Mouse (Mus musculus) embryonic facial prominence, embryonic 10.5 days (tissue): ENCODE measurements at regions not wholly inside any gene's neighbourhood (a gene's known extent, or its start where the extent isn't known, plus 50 kb on each side); places are given as distances from the start of the nearest gene placed in this dataset.
A peak's percentile ranks its signal among the peaks of the same experiment; 100 is the strongest.

Source experiments
- DNase-seq: peaks from one replicate; pipeline ENCODE4 v3.0.0-alpha.2; 2017; ENCODE audit warnings: low spot score
- H3K27ac ChIP-seq: fragments of 300-500 bp; sonication (generic); replicated peaks from 2 replicates; pipeline ENCODE4 v1.5.1; 2016; ENCODE audit warnings: mild to moderate bottlenecking
- H3K27me3 ChIP-seq: fragments of 300-500 bp; sonication (generic); replicated peaks from 2 replicates; pipeline ENCODE4 v1.6.1; 2016; ENCODE audit warnings: low read depth, mild to moderate bottlenecking; ENCODE audit not compliant: poor library complexity, severe bottlenecking
- H3K36me3 ChIP-seq: fragments of 300-500 bp; sonication (generic); replicated peaks from 2 replicates; pipeline ENCODE4 v1.6.1; 2016; ENCODE audit warnings: mild to moderate bottlenecking, moderate library complexity
- H3K4me1 ChIP-seq: fragments of 300-500 bp; sonication (generic); 2 replicates; pipeline ENCODE4 v1.6.1; 2016
- H3K4me3 ChIP-seq: fragments of 300-500 bp; sonication (generic); 2 replicates; pipeline ENCODE4 v1.5.1; 2016; ENCODE audit warnings: mild to moderate bottlenecking, moderate library complexity
- H3K9me3 ChIP-seq: fragments of 300-500 bp; sonication (generic); 2 replicates; pipeline ENCODE4 v1.6.1; 2016; ENCODE audit warnings: mild to moderate bottlenecking
- WGBS: fragments of 180-500 bp; shearing (Covaris S2); methylation state at CpG from one replicate; pipeline ENCODE4 v1.1.7; 2016; 5-methylcytosine and 5-hydroxymethylcytosine counted together

GRCm38 (mm10) chr13:99642811-99643210, 126.5 kb upstream of the Map1b start:
- Histone ChIP-seq H3K27ac (peak overlapping the region; percentile 80), H3K27me3 (no peaks in the 10 kb centered on the region), H3K4me1 (peaks cover 26% of the 10 kb centered on the region), H3K9me3 (no peaks in the 10 kb centered on the region), H3K4me3 (no peak overlapping the region), H3K36me3 (no peaks in the 10 kb centered on the region)
- 59% methylated on average over 5 of the region's 5 CpGs for WGBS
- DNase-seq, result peak; percentile 9

DNA sequence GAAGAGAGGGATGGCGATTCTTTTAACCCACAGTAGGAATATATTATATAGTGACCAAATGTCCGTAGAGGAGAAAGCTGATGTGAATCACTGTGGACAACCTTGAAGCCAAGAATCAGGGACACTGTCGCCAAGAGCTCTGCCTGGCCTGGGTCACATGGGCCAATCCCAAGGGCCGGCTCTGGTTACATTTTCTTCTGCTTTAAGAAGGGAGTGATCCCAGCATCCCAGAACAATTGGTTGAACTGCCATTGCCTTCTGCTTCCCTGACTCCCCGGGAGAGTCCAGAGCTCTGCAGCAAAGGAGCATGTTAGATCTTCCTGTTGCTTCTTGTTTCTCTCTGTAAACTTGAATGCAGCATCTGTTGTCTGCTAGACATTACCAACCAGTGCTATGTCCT, 126.0 kb upstream of the Map1b start:
- H3K4me3 ChIP-seq, result no peak overlapping the region
- 50% methylated on average over 5 of the region's 5 CpGs for WGBS
- H3K27ac ChIP-seq, result peak overlapping the region; percentile 80
- no peaks in the 10 kb centered on the region for H3K36me3 ChIP-seq
- DNase-seq, result peak; percentile 38
- H3K27me3 ChIP-seq, result no peaks in the 10 kb centered on the region
- H3K9me3 ChIP-seq, result no peaks in the 10 kb centered on the region
- peaks cover 26% of the 10 kb centered on the region for H3K4me1 ChIP-seq

GRCm38 (mm10) chr13:99641386-99642165, 125.2 kb upstream of the Map1b start:
- H3K27me3 ChIP-seq, result no peaks in the 10 kb centered on the region
- H3K9me3 ChIP-seq, result no peaks in the 10 kb centered on the region
- peaks cover 26% of the 10 kb centered on the region for H3K4me1 ChIP-seq
- H3K36me3 ChIP-seq, result no peaks in the 10 kb centered on the region
- 85% methylated on average over 22 of the region's 22 CpGs for whole genome bisulfite sequencing
- H3K4me3 ChIP-seq, result no peak overlapping the region
- H3K27ac ChIP-seq, result peak overlapping the region; percentile 80
- peak; percentile 8 for DNase-seq

- H3K4me1 ChIP-seq, result no peaks in the 10 kb centered on the region
- no peak overlapping the region for H3K27ac ChIP-seq
- no peaks in the 10 kb centered on the region for H3K27me3 ChIP-seq
- DNase-seq, result no peak
- WGBS, result 93% methylated on average over 5 of the region's 5 CpGs
- H3K4me3 ChIP-seq, result no peak overlapping the region
- no peaks in the 10 kb centered on the region for H3K9me3 ChIP-seq
- H3K36me3 ChIP-seq, result no peaks in the 10 kb centered on the region
Measured at GRCm38 (mm10) chr13:99632706-99633105, 116.4 kb upstream of the Map1b start.

DNA sequence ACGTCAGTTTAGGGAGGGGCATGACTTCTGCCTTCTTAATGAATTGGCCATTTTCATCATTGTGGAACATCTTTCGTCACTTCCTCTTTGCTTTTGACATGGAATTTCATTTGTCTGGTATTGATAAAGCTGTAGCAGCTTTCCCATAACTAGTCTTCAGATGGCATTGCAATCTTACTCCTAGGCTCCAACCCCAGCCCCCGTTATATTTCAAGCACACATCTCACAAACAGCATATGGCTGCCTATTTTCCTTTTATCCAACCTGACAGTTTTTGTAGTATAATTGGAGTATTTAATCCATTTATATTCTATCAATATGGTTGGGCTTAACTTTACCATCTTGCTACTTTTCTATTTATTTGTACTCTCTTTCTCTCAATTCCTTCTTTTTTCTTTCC, 114.5 kb upstream of the Map1b start:
- H3K36me3 ChIP-seq, result no peaks in the 10 kb centered on the region
- no peak for DNase-seq
- no peaks in the 10 kb centered on the region for H3K4me1 ChIP-seq
- no peaks in the 10 kb centered on the region for H3K27me3 ChIP-seq
- no peaks in the 10 kb centered on the region for H3K9me3 ChIP-seq
- 89% methylated on average over 3 of the region's 3 CpGs for WGBS
- no peak overlapping the region for H3K27ac ChIP-seq
- H3K4me3 ChIP-seq, result no peak overlapping the region

- 94% methylated on average over 22 of the region's 22 CpGs for WGBS
- Histone ChIP-seq H3K27ac (no peak overlapping the region), H3K27me3 (no peaks in the 10 kb centered on the region), H3K9me3 (no peaks in the 10 kb centered on the region), H3K4me1 (peaks cover 2% of the 10 kb centered on the region; the same call in 1 of the 2 replicates), H3K4me3 (no peak overlapping the region), H3K36me3 (no peaks in the 10 kb centered on the region)
- no peak for DNase-seq
Measured at GRCm38 (mm10) chr13:99630356-99630755, 114.0 kb upstream of the Map1b start.

GRCm38 (mm10) chr13:99625196-99625595, 108.9 kb upstream of the Map1b start:
- peaks cover 5% of the 10 kb centered on the region; the same call in 1 of the 2 replicates for H3K4me1 ChIP-seq
- no peaks in the 10 kb centered on the region for H3K36me3 ChIP-seq
- no peaks in the 10 kb centered on the region for H3K9me3 ChIP-seq
- H3K27me3 ChIP-seq, result no peaks in the 10 kb centered on the region
- H3K27ac ChIP-seq, result no peak overlapping the region
- WGBS, result 79% methylated on average over 4 of the region's 4 CpGs
- DNase-seq, result no peak
- H3K4me3 ChIP-seq, result no peak overlapping the region

DNA sequence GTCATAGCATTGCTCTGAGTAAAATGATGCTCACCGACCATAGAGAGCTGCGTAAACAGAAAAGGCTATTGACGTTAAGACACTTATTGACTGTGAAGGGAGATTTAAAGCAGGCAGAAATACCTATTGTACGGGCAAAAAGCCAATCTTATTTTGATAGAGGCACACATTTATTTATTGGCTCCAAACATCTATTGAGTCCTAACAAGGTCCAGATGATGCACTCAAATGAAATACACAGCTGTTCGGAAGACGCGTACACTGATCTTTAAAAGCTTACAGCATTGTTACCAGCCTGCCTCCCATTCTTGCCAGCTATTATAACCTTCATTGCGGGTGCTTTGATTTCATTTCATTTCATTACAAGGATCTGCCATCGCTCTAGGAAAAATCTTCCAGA, 102.0 kb upstream of the Map1b start:
- H3K9me3 ChIP-seq, result no peaks in the 10 kb centered on the region
- 86% methylated on average over 9 of the region's 9 CpGs for WGBS
- H3K27me3 ChIP-seq, result no peaks in the 10 kb centered on the region
- DNase-seq, result no peak
- H3K4me3 ChIP-seq, result no peak overlapping the region
- no peaks in the 10 kb centered on the region for H3K36me3 ChIP-seq
- no peaks in the 10 kb centered on the region for H3K4me1 ChIP-seq
- no peak overlapping the region for H3K27ac ChIP-seq

DNA sequence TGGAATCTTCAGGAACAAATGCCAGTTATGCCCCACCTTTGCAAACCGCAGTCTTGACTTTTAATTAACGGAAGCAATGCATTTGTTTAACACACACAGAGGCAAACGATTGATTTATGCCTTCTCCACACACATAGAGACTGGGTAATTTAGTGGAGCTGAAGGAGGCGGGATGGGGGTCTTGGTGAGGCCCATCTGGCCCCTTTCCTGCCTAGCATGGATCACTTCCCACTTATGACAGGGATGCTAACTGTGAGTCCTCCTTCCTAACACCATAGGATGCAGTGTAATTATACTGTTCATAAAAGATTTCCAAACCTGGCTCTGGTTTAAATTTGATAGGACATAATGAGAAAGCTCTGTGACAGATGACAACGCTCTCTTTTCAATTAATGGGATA, 101.1 kb upstream of the Map1b start:
- WGBS, result 89% methylated on average over 5 of the region's 5 CpGs
- H3K36me3 ChIP-seq, result no peaks in the 10 kb centered on the region
- no peaks in the 10 kb centered on the region for H3K27me3 ChIP-seq
- no peaks in the 10 kb centered on the region for H3K4me1 ChIP-seq
- H3K4me3 ChIP-seq, result no peak overlapping the region
- no peak overlapping the region for H3K27ac ChIP-seq
- no peaks in the 10 kb centered on the region for H3K9me3 ChIP-seq
- DNase-seq, result no peak

DNA sequence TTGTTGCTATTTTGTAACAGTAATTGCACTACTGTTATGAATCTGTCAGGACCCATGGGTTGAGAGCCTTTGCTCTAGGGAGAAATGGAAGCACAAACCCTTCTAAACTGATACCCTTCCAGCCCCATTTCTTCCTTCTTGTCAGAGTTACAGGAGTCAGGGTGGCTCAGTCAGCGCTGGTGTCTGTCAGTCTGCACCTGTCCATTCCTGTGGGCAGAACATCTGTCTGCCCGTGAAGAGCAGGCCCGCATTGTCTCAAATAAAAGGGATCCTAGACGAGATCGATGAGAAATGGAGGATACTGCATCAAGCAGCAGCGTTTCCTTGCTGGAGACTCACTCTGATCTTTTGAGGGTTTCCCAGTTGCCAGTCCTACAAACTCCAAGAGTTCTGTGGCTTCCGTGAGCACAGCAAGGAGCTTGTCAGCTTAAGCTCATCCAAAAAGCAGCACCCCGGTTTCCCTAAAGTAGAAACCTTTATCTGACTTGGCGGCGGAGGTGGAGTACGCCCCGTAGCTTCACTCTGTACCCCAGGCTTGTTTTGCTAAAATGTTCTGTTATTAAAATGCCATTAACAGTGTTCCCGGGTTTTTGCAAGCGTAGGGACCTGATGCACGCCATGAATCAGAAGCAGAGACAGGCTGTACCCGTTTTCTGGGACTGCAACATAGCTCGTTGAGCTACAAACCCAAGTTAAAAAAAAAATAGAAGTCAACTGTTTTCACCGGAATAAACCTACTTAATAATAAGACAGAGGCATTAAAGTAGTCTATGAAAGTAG, 95.6 kb upstream of the Map1b start:
- DNase-seq, result no peak
- peaks cover 34% of the 10 kb centered on the region for H3K4me1 ChIP-seq
- no peak overlapping the region for H3K27ac ChIP-seq
- no peaks in the 10 kb centered on the region for H3K27me3 ChIP-seq
- 79% methylated on average over 18 of the region's 18 CpGs for WGBS
- H3K4me3 ChIP-seq, result no peak overlapping the region
- no peaks in the 10 kb centered on the region for H3K36me3 ChIP-seq
- no peaks in the 10 kb centered on the region for H3K9me3 ChIP-seq

DNA sequence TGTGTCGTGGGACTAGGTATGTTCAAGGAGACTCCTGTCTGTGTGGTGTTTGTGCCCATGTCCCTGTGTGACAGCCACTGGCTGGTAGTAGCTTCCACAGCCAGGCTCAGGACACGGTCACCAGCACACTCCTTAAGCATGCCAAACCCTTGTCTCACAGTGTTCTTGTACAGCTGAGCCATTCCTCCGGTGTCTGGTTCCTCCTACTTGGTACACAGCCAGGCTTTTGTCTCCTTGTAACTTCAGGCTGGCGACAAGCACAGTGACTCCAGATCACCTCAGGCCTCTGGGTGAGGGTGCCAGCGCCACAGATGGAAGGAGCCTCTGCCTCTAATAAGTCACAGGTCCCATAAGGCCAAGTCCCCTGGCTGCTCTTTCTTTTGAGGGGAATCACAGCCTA, 94.2 kb upstream of the Map1b start:
- Histone ChIP-seq H3K36me3 (no peaks in the 10 kb centered on the region), H3K4me1 (peaks cover 40% of the 10 kb centered on the region), H3K4me3 (no peak overlapping the region), H3K27me3 (no peaks in the 10 kb centered on the region), H3K27ac (peak overlapping the region; percentile 65; the same call in 1 of the 2 replicates), H3K9me3 (no peaks in the 10 kb centered on the region)
- DNase-seq, result no peak
- 83% methylated on average over 5 of the region's 5 CpGs for WGBS

GRCm38 (mm10) chr13:99609151-99610146, 93.1 kb upstream of the Map1b start:
- WGBS, result 41% methylated on average over 9 of the region's 9 CpGs

More at GRCm38 (mm10) chr13:99609151-99610146, 93.1 kb upstream of the Map1b start:
- peaks cover 40% of the 10 kb centered on the region for H3K4me1 ChIP-seq
- H3K36me3 ChIP-seq, result no peaks in the 10 kb centered on the region
- peak overlapping the region; percentile 65 for H3K27ac ChIP-seq
- DNase-seq, result peak; percentile 24
- H3K9me3 ChIP-seq, result no peaks in the 10 kb centered on the region
- H3K4me3 ChIP-seq, result no peak overlapping the region
- no peaks in the 10 kb centered on the region for H3K27me3 ChIP-seq
